8 mouse cellular contexts compared by ENCODE assay signal in the genomic region with DNA sequence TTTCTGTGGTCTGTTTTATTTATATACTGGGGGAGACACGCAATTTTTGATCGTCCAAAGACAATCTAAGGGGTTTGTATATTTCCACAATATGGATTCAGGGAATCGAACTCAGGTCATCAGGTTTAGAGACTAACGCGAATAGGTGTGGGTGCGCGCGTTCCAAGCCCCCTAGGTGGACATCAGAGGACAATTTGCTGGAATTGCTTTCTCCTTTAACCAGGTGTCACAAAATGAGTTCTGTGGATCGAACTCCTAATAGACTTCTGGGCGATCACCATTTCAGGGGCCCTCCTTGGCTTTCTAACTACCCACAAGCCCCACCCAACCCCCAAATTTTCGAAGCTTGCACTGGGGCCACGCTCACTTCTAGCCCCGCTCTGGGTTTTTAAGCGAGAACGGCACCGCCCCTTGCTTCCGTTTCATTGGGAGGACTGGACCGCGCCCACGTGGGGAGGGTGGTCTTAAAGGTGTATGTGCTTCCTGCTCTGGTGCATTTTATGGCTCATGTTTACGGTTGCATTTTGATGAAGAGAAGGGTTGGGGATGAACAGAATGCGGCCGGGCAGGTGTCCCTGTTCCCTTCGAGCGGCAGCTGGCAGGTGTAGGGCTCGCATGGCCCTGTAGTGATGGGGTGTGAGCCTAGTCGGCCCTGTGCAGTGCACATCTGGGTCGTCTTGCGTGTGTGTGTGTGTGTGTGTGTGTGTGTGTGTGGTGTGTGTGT. TPM values are rescaled to one million over a fixed set of nuclear protein-coding genes. Genes with fewer than 3 reads are reported as not detected.
DNase-seq lines count a peak whose midpoint lies in the region; ATAC-seq and TF ChIP-seq lines count a peak whose summit lies in the region.

No protein-coding gene starts in this region.

- H3K27me3 ChIP-seq in E14TG2a.4 (ENCODE audit: insufficient read depth, low read length), result no peaks in the 10 kb centered on the region
- H3K27me3 ChIP-seq in forebrain, embryonic 12.5 days, result no peaks in the 10 kb centered on the region
- H3K27me3 ChIP-seq in lung, embryonic 15.5 days, result no peaks in the 10 kb centered on the region
- H3K27me3 ChIP-seq in thymus, adult 2 months (ENCODE audit: control insufficient read depth, insufficient read depth, low read length), result no peaks in the 10 kb centered on the region

- intact Hi-C loops in heart, postnatal 14 days (cut with DNase I), result no loop called here

- H3K27ac ChIP-seq in forebrain, embryonic 12.5 days, result peak overlapping the region; percentile 78
- peak overlapping the region; percentile 79 for H3K27ac ChIP-seq in lung, embryonic 15.5 days
- peak overlapping the region; percentile 92 for H3K27ac ChIP-seq in olfactory bulb, adult 2 months (ENCODE audit: insufficient read depth, low read depth, low read length)
- H3K27ac ChIP-seq in thymus, adult 2 months (ENCODE audit: control insufficient read depth, insufficient read depth, low read length), result peak overlapping the region; percentile 88

- peaks cover 24% of the 10 kb centered on the region for H3K36me3 ChIP-seq in E14TG2a.4 (ENCODE audit: insufficient read depth, low read length)
- H3K36me3 ChIP-seq in forebrain, embryonic 12.5 days (replicated peaks), result peaks cover 13% of the 10 kb centered on the region
- peaks cover 2% of the 10 kb centered on the region for H3K36me3 ChIP-seq in lung, embryonic 15.5 days
- H3K36me3 ChIP-seq in thymus, adult 2 months (ENCODE audit: control insufficient read depth, insufficient read depth, low read length), result no peaks in the 10 kb centered on the region

- no peaks in the 10 kb centered on the region for H3K9me3 ChIP-seq in E14TG2a.4 (ENCODE audit: low read length)
- no peaks in the 10 kb centered on the region for H3K9me3 ChIP-seq in forebrain, embryonic 12.5 days
- no peaks in the 10 kb centered on the region for H3K9me3 ChIP-seq in lung, embryonic 15.5 days

- TF ChIP-seq CTCF in E14TG2a.4 (conservative IDR thresholded peaks at IDR 0.05; ENCODE audit: low read length), result no peak
- no peak for TF ChIP-seq CTCF in olfactory bulb, adult 2 months (IDR thresholded peaks at IDR 0.05; ENCODE audit: insufficient read depth, low read depth, low read length)
- no peak for TF ChIP-seq CTCF in thymus, adult 2 months (IDR thresholded peaks at IDR 0.05; ENCODE audit: borderline replicate concordance, control insufficient read depth, extremely low read depth, insufficient read depth, low read length, poor library complexity)

- peak; percentile 83 for DNase-seq in c-Kit-positive CD71-positive TER-119-positive erythroid progenitor cells, embryonic 14.5 days (ENCODE audit: low spot score)
- DNase-seq in heart, postnatal 14 days, result peak; percentile 84 to 85
- DNase-seq in layer of hippocampus, adult 18-20 months (ENCODE audit: low spot score in 2 of 2), result peak; percentile 58 to 82
- DNase-seq in thymus, adult 2 months, result peak; percentile 90

- H3K9ac ChIP-seq in forebrain, embryonic 12.5 days, result peak overlapping the region; percentile 54
- H3K9ac ChIP-seq in lung, embryonic 15.5 days, result peak overlapping the region; percentile 46

- H3K4me1 ChIP-seq in E14TG2a.4 (replicated peaks; ENCODE audit: low read depth, low read length), result peaks cover 59% of the 10 kb centered on the region
- peaks cover 35% of the 10 kb centered on the region for H3K4me1 ChIP-seq in forebrain, embryonic 12.5 days
- H3K4me1 ChIP-seq in lung, embryonic 15.5 days, result peaks cover 38% of the 10 kb centered on the region
- peaks cover 24% of the 10 kb centered on the region for H3K4me1 ChIP-seq in olfactory bulb, adult 2 months (ENCODE audit: control insufficient read depth, insufficient read depth, low read length)
- H3K4me1 ChIP-seq in thymus, adult 2 months (replicated peaks; ENCODE audit: control insufficient read depth, insufficient read depth, low read length), result peaks cover 21% of the 10 kb centered on the region

- ATAC-seq in forebrain, embryonic 12.5 days (ENCODE audit: low FRiP score), result peak; percentile 31; the same call in 1 of the 2 replicates
- peak; percentile 50 for ATAC-seq in lung, embryonic 15.5 days (ENCODE audit: borderline replicate concordance, extremely low read depth, low FRiP score, low TSS enrichment)

- H3K4me3 ChIP-seq in E14TG2a.4 (replicated peaks; ENCODE audit: low read length), result peak overlapping the region; percentile 87
- peak overlapping the region; percentile 86 for H3K4me3 ChIP-seq in forebrain, embryonic 12.5 days (replicated peaks)
- peak overlapping the region; percentile 80 for H3K4me3 ChIP-seq in lung, embryonic 15.5 days
- H3K4me3 ChIP-seq in olfactory bulb, adult 2 months (ENCODE audit: insufficient read depth, low read depth, low read length), result peak overlapping the region; percentile 71
- H3K4me3 ChIP-seq in thymus, adult 2 months (ENCODE audit: control insufficient read depth, insufficient read depth, low read length), result peak overlapping the region; percentile 39

- peak overlapping the region; percentile 92 for H3K4me2 ChIP-seq in forebrain, embryonic 12.5 days
- H3K4me2 ChIP-seq in lung, embryonic 15.5 days, result peak overlapping the region; percentile 77

- WGBS in forebrain, embryonic 12.5 days, result 4% methylated on average over 29 of the region's 29 CpGs
- 2% methylated on average over 29 of the region's 29 CpGs for WGBS in lung, embryonic 15.5 days
- under 1% methylated on average over 29 of the region's 29 CpGs for whole genome bisulfite sequencing in olfactory bulb, adult 2 months
- WGBS in thymus, adult 2 months, result under 1% methylated on average over 29 of the region's 29 CpGs

- no peak for TF ChIP-seq POLR2A in olfactory bulb, adult 2 months (IDR thresholded peaks at IDR 0.05; ENCODE audit: insufficient read depth, low read depth, low read length)
- TF ChIP-seq POLR2A in thymus, adult 2 months (IDR thresholded peaks at IDR 0.05; ENCODE audit: control insufficient read depth, extremely low read depth, insufficient read depth, low read length, poor library complexity), result no peak; the same call in 1 of the 2 replicates

RNA-seq across cellular contexts. Expression of a gene that starts 1.0 kb away (rescaled TPM):
- polyA plus RNA-seq in forebrain, embryonic 12.5 days (2016; fragmentation: Nextera tagmentation; extraction: Ambion mirVana), result 51.6 and 52.9 TPM in 2 replicates
- 10 to 100 TPM; 15.2 to 18.3 TPM for total RNA-seq in heart, postnatal 14 days (2021)
- 10 to 100 TPM; 27.5 to 30.8 TPM for total RNA-seq in layer of hippocampus, adult 18-20 months (2021)
- 41.0 and 47.5 TPM in 2 replicates for polyA plus RNA-seq in lung, embryonic 15.5 days (2015; fragmentation: Nextera tagmentation; extraction: Ambion mirVana)
- not detected in 2 replicates for polyA plus RNA-seq in olfactory bulb, adult 2 months (2012; ENCODE audit: insufficient read depth, insufficient read length, low replicate concordance, missing spikeins)
- polyA plus RNA-seq in thymus, adult 2 months (2012; rRNA removed), result 67.6 and 72.9 TPM in 2 replicates

RNA-seq across cellular contexts. Expression of a gene that starts 7.7 kb away (rescaled TPM):
- 518 and 540 TPM in 2 replicates for polyA plus RNA-seq in forebrain, embryonic 12.5 days (2016; fragmentation: Nextera tagmentation; extraction: Ambion mirVana)
- total RNA-seq in heart, postnatal 14 days (2021), result 1,000 to 10,000 TPM; 1,113 to 1,165 TPM
- 100 to 1,000 TPM; 907 to 934 TPM for total RNA-seq in layer of hippocampus, adult 18-20 months (2021)
- polyA plus RNA-seq in lung, embryonic 15.5 days (2015; fragmentation: Nextera tagmentation; extraction: Ambion mirVana), result 567 and 596 TPM in 2 replicates
- polyA plus RNA-seq in olfactory bulb, adult 2 months (2012; ENCODE audit: insufficient read depth, insufficient read length, low replicate concordance, missing spikeins), result 423 and 2,167 TPM in 2 replicates
- 2,100 and 2,369 TPM in 2 replicates for polyA plus RNA-seq in thymus, adult 2 months (2012; rRNA removed)

RNA-seq across cellular contexts. Expression of a gene that starts 14.1 kb away (rescaled TPM):
- 62.8 and 67.4 TPM in 2 replicates for polyA plus RNA-seq in forebrain, embryonic 12.5 days (2016; fragmentation: Nextera tagmentation; extraction: Ambion mirVana)
- 10 to 100 TPM; 28.4 to 29.2 TPM for total RNA-seq in heart, postnatal 14 days (2021)
- total RNA-seq in layer of hippocampus, adult 18-20 months (2021), result 10 to 100 TPM; 71.9 to 76.4 TPM
- polyA plus RNA-seq in lung, embryonic 15.5 days (2015; fragmentation: Nextera tagmentation; extraction: Ambion mirVana), result 52.6 and 56.1 TPM in 2 replicates
- polyA plus RNA-seq in olfactory bulb, adult 2 months (2012; ENCODE audit: insufficient read depth, insufficient read length, low replicate concordance, missing spikeins), result not detected in 2 replicates
- 95.9 and 103 TPM in 2 replicates for polyA plus RNA-seq in thymus, adult 2 months (2012; rRNA removed)

RNA-seq across cellular contexts. Expression of a gene that starts 15.0 kb away (rescaled TPM):
- polyA plus RNA-seq in forebrain, embryonic 12.5 days (2016; fragmentation: Nextera tagmentation; extraction: Ambion mirVana), result not detected in 2 replicates
- total RNA-seq in heart, postnatal 14 days (2021), result not detected
- total RNA-seq in layer of hippocampus, adult 18-20 months (2021), result not detected
- polyA plus RNA-seq in lung, embryonic 15.5 days (2015; fragmentation: Nextera tagmentation; extraction: Ambion mirVana), result 0.16 TPM in 2 replicates
- polyA plus RNA-seq in olfactory bulb, adult 2 months (2012; ENCODE audit: insufficient read depth, insufficient read length, low replicate concordance, missing spikeins), result not detected in 2 replicates
- not detected in 2 replicates for polyA plus RNA-seq in thymus, adult 2 months (2012; rRNA removed)

RNA-seq across cellular contexts. Expression of a gene that starts 33.2 kb away (rescaled TPM):
- polyA plus RNA-seq in forebrain, embryonic 12.5 days (2016; fragmentation: Nextera tagmentation; extraction: Ambion mirVana), result not detected in 2 replicates
- total RNA-seq in heart, postnatal 14 days (2021), result 1 to 10 TPM; 3.6 to 9.8 TPM
- under 1 TPM; 0.23 to 0.27 TPM for total RNA-seq in layer of hippocampus, adult 18-20 months (2021)
- polyA plus RNA-seq in lung, embryonic 15.5 days (2015; fragmentation: Nextera tagmentation; extraction: Ambion mirVana), result 0.11 and 0.30 TPM in 2 replicates
- not detected in 2 replicates for polyA plus RNA-seq in olfactory bulb, adult 2 months (2012; ENCODE audit: insufficient read depth, insufficient read length, low replicate concordance, missing spikeins)
- 0.12 TPM in 1 of 2 replicates, not detected in the other for polyA plus RNA-seq in thymus, adult 2 months (2012; rRNA removed)

Comparison
In these comparisons a context has a peak if more than half of its experiments do, and no peak if none do; other contexts are left out.
1. Peak in every context shown above with its lines: DNase-seq, ATAC-seq, H3K4me3 ChIP-seq and H3K27ac ChIP-seq.